Mouse (Mus musculus) brown adipose tissue, adult 24 weeks (tissue): ENCODE measurements around the gene Cd19. TPM values are rescaled to one million over a fixed set of nuclear protein-coding genes. Genes with fewer than 3 reads are reported as not detected.
A peak's percentile ranks its signal among the peaks of the same experiment; 100 is the strongest.

Experiments
- H3K27ac ChIP-seq: fragments of 200-500 bp; replicated peaks from 2 replicates; pipeline ENCODE4 v1.5.1; 2012; ENCODE audit warnings: low read depth, mild to moderate bottlenecking, low read length
- H3K4me1 ChIP-seq: fragments of 200-500 bp; 2 replicates; pipeline ENCODE4 v1.6.1; 2012; ENCODE audit warnings: low read length, mixed read lengths; ENCODE audit not compliant: control insufficient read depth, insufficient read depth, insufficient read length
- H3K4me3 ChIP-seq: fragments of 200-500 bp; 2 replicates; pipeline ENCODE4 v1.5.1; 2012; ENCODE audit warnings: low read depth, mild to moderate bottlenecking, low read length, moderate library complexity; ENCODE audit not compliant: insufficient read depth
- polyA plus RNA-seq: library from polyadenylated mRNA; stranded (reverse); fragments of >200 nt; gene quantifications from 2 replicates; pipeline ENCODE4 v1.2.4, GENCODE M21; 2012; ENCODE audit not compliant: missing spikeins, insufficient read depth, insufficient read length

Gene Cd19
- polyA plus RNA-seq, 1 experiment = 2.4 TPM

DNA sequence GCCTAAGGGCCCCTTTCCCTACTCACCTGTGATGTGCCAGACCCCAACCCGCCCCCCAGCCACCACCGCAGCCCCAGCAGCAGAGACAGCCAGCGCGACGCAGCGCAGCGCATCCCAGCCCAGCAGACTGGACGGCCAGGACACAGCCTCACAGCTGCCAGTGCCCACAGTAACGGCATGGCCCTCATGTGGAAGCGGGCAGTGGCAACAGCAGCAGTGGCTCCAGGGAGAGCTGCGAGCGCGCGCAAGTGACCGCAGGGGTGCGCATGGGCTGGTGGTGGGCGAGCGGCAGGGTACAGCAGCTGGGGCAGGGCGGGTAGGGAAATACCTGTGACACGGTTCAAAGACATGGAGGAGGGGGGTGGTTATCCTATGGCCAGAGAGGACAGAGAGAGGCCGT, 31.5 kb upstream of the Cd19 start:
- Histone ChIP-seq H3K27ac (no peak overlapping the region), H3K4me1 (no peaks in the 10 kb centered on the region), H3K4me3 (no peak overlapping the region)

DNA sequence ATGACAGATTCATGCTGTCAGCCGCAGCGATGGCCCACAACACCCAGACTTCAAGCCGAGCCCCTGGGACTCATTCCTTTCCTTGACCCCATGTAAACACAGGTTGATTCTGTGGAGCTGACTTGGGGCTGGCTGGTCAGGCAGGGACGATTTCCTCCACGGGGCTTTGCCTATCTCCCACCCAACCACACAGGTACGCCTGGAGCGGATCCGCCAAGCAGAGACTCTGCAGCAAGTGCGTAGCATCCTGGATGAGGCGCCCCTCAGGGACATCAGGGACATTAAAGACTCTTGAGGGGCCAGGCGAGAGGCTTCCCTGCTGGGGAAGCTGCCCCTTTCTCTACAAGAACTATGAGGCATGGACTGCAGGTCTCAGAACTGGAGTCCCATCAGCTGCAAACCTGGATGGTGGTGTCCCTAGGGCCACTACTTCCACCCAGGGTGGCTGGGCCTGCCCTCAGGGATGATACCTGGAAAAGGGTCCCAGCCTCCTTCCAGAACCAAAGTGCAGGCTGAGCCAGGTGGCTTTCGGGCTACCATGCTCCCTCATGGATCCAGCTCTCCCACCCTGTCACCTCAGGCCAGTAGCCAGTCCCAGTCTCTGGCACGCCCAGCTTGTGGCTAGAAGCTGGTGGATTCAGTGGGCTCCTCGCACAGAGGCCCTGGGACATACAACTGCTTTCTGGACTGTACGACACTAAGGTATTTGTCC, 30.6 kb upstream of the Cd19 start:
- Histone ChIP-seq H3K4me3 (no peak overlapping the region), H3K4me1 (no peaks in the 10 kb centered on the region), H3K27ac (no peak overlapping the region)

DNA sequence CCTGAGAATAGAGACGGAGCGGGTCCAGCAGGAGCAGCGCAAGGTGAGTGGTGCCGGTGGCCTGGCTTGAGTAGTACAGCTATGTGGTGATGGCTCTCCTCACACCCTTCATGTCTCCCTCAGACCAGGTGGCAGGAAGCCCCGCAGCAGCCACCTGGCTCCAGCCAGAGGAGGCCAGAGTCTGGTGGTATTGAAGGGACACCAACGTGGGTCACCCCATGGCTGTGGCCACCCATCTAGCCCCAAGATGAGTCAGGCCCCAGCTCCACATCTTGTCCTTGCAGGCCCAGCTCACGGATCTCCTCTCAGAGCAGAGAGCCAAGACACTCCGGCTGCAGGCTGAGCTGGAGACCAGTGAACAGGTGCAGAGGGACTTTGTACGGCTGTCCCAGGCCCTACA, 29.8 kb upstream of the Cd19 start:
- Histone ChIP-seq H3K27ac (no peak overlapping the region), H3K4me3 (no peak overlapping the region)

DNA sequence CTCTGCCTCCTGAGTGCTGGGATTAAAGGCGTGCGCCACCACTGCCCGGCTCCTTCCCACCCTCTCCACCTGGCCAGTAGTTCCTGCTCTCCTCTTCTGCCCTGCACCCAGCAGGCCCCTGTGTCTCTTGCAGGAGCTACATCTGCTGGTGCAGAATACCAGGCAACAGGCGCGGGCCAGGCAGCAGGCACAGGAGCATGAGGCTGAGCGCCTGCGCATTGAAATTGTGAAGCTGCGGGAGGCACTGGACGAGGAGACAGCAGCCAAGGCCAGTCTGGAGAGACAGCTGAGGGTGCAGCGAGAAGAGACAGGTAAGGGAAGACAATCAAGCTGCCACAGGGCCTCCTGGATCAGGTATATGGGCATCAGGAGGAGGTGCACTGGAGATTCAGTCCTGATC, 29.3 kb upstream of the Cd19 start:
- Histone ChIP-seq H3K27ac (no peak overlapping the region), H3K4me1 (no peaks in the 10 kb centered on the region), H3K4me3 (no peak overlapping the region)

More for the DNA sequence above, 29.8 kb upstream of the Cd19 start:
- no peaks in the 10 kb centered on the region for H3K4me1 ChIP-seq

DNA sequence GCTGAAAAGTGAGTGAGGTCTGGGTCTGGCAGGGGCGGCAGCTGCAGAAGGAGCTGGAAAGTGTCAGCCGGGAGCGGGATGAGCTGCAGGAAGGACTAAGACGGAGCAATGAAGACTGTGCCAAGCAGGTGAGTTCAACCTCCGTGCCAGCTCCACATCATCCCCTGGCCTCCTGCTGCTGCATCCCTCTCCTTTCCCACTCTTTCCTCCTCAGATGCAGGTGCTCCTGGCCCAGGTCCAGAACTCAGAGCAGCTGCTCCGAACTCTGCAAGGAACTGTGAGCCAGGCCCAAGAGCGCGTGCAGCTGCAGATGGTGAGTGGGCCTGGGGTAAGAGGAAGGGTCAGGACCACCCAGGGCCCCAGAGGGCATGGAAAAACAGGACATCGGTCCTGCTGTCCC, 25.4 kb upstream of the Cd19 start:
- H3K4me1 ChIP-seq = no peaks in the 10 kb centered on the region
- no peak overlapping the region for H3K27ac ChIP-seq
- H3K4me3 ChIP-seq = no peak overlapping the region

DNA sequence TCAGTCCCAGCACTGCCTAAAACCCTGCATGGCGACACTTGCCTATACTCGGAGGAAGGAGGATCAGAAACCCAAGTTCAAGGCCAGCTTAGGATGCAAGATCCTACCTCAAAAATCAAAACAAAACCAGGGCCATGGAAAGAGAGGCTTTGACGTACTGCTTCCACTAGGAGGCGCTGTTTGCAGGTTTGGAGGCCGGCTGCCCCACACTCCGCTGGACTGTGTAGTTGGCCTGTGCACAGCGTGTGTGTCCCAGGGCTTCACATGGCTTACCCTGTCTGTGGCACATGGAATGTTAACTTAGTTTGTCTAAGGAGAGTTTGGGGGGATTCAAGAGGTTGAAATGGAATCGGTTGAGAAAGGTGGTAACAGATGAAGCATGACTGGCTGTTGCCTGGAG, 22.2 kb upstream of the Cd19 start:
- H3K4me1 ChIP-seq = no peaks in the 10 kb centered on the region
- no peak overlapping the region for H3K27ac ChIP-seq
- H3K4me3 ChIP-seq = no peak overlapping the region

DNA sequence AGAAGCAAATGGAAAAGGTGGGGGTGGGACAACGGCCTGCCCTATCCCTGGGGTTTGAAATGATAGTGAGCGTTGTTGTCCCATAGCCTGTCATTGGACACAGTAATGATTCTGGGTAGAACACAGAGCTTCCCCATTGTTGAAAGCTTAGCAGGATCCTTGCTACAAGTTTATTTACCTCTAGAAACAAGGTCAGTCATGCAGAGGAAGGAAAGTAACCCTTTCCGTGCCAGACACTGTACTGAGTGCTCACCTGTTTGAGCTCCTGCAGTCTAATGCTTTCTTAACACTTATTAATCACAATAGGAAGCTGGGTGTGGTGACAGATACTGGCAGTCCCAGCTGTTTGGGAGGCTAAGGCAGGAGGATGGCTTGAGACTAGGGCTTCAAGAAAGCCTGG, 21.1 kb upstream of the Cd19 start:
- Histone ChIP-seq H3K27ac (no peak overlapping the region), H3K4me3 (no peak overlapping the region), H3K4me1 (no peaks in the 10 kb centered on the region)

DNA sequence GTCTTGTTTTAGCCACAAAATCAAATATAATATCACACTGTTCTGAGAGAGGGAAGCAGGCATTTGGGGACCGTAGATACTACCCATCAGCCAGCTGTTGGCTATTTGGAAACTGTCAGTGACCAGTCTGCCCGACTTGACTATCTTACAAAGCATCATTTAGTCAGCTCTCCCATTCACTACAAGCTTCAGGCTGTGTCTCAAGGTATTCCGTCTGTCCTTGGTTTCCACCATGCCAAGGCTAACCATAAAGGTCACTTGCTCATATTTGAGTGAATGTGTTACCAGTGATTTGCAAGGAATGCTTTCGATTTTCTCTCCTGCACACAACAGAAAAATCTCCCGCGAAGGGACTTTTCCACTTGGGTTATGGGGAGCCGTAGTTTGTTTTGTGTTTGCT, 20.0 kb upstream of the Cd19 start:
- H3K4me1 ChIP-seq = peaks cover 5% of the 10 kb centered on the region
- no peak overlapping the region for H3K4me3 ChIP-seq
- no peak overlapping the region for H3K27ac ChIP-seq

DNA sequence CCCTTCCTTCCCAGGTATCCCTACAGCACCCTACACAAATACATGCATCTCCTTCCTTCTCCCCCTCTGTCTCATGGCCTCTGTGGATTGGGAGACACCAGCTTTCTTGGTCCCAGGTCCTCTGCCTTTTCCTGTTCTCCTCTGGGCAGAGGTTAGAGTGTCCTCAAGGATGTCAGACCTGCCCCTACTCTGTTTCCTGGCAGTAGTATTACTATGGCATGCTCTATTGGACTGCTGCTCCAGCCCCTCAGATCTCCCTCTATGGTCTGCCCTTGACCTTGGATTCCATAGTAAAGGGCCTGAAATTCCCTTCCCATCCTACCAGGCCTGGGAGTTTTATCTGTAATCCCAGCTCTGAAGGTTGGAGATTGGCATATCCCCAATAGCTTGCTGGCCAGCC, 15.5 kb upstream of the Cd19 start:
- 0 out of 2 replicates have a peak overlapping the region, but pooled peaks have one; percentile 91 for H3K4me3 ChIP-seq
- H3K27ac ChIP-seq = no peak overlapping the region

DNA sequence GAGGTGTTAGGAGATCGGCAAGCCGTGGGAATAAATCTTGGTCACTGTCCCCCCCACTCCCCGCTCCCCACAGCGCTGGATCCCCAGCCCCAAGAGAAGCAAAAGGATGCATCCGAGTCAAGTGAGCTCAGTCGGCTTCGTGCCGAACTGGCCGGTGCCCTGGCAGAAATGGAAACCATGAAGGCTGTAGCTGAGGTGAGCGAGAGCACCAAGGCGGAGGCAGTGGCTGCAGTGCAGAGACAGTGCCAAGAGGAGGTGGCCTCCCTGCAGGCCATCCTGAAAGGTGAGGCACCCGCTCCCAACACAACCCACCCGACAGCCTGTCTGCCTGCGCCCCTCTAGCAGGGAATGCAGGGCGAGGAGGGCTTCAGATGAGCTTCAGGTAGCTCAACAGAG, 14.8 kb upstream of the Cd19 start:
- peak overlapping the region; percentile 91 for H3K4me3 ChIP-seq
- peaks cover 8% of the 10 kb centered on the region for H3K4me1 ChIP-seq
- H3K27ac ChIP-seq = no peak overlapping the region

More for the DNA sequence above, 15.5 kb upstream of the Cd19 start:
- H3K4me1 ChIP-seq = peaks cover 8% of the 10 kb centered on the region

DNA sequence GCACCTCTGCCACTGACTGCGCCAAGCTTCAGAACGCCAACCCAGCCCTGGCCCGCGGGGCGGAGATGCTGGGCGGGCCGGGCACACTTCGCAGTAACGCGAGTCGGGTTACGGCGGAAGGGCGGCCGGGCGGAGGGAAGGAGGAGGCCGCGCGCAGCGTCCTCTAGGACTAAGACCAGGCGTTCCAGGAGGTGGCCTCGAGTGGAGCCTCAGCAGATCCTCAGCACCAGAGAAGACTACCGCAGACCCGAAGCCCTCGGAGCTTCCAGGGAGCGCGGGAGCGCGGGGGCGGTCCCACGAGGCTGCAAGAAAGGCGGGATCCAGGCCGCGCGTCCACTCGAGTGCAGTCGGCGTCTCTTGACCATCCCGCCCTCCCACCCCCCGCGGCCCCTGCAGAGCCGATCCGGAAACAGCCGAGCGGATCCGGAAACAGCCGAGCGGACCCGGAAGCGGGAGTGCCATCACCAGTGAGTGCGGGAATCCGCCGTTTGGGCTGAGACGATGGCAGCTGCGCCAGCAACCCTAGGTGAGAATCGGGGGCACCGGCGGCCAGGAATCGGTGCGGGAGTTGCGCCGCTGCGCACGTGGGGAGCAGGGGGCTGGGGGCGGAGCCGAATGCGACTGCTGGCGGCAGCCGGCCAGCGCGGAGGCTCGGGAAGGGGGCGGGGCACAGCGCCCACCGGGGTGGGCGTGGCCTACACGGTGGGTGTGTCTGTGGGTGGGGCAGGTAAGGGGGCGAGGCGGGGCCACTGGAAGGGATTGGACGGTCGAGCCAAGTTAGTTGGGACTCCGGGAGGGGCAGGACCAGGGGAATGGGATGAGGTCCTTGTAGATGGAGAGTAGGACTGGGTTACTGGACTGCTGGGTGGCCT, 14.2 kb upstream of the Cd19 start, which contains the start of gene Rabep2:
Rabep2 (plus strand) TSS at position 129 of the 872 bp plus-strand sequence.
- peak within 1 kb of the TSS; percentile 91 for H3K4me3 ChIP-seq
- peaks cover 8% of the 10 kb centered on the region for H3K4me1 ChIP-seq
- peak within 1 kb of the TSS; percentile 83 for H3K27ac ChIP-seq

DNA sequence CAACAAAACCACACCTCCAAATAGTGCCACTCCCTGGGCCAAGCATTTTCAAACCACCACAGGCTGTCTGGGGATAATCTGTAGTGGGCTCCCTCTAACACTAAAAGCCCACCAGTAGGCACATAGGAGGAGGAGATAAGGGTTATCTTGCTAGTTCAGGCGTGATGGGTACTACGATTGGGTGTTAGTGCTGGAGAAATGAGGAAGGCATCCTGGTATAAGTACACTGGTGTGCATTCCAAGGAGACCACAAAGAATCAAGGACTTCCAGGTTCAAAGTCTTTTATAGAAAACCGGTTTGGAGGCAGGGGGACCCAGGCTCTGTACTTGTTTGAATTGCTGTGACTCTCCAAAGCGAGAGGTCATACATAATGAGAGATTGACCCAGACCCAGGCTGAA, 13.5 kb upstream of the Cd19 start:
- Histone ChIP-seq H3K4me1 (peaks cover 8% of the 10 kb centered on the region), H3K4me3 (peak overlapping the region; percentile 91), H3K27ac (peak overlapping the region; percentile 83)

DNA sequence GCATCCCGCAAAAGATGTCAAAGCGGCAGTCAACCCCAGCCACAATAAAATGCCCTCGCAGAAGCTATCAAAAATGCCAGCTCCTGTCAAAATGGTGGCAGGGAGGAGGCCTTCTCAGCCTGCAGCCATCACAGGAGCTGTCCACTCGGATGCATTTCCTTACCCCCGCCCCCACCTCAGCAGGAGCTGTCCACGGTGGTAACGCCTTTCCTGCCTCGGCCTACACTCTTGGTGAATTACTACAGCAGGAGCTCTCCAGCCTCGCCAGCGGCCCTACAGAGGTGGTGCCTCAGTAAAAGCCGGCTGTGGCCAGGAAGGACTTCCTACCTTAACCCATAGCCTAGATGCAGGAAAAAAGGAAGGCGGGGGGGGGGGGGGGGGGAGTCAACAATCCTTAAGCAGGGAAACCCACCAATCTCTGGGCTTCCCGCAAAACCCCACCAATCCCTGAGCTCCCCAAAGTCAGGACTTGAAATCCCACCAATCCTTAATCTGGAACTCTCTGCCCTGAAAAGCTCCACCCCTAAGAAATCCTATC, 12.7 kb upstream of the Cd19 start:
- Histone ChIP-seq H3K27ac (no peak overlapping the region), H3K4me3 (no peak overlapping the region), H3K4me1 (peaks cover 8% of the 10 kb centered on the region)

DNA sequence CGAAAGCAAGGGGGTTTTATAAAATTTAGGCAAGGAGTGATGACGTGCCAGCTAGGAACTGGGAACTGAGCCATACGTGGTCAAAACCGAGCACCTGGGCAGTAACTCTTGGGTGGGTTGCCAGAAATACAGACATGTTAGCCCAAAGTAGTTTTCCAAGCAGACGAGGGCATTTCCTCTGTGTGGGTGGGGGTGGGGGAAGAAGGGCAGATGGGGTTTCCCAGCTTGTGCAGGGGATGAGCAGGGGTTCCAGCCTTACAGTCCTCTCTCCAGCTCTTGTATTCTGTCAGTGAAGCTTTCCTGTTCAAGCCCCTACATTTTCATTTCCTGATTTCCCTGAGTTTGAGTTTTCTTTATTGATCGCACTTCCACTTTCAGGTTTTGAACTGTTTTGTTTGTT, 9.5 kb upstream of the Cd19 start:
- H3K27ac ChIP-seq = no peak overlapping the region
- H3K4me1 ChIP-seq = no peaks in the 10 kb centered on the region
- H3K4me3 ChIP-seq = no peak overlapping the region

DNA sequence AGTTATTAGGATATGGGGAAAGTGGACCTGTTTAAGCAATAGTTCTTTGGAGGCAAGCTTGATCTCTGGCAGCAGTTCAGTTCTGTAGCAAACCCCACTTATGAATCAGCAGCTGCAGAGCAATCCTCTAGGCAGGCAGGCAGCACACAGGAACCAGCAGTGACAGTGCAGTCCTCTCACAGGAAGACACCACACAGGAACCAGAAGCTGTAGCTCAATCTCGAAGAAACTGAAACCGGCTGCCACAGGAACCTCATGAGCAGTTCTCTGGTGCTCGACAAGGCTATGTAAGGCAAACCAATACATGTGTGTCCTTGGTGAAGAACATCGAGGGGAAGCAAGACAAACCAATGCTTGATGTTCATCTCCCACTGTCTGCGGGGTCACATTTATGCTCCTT, 7.1 kb upstream of the Cd19 start:
- Histone ChIP-seq H3K27ac (no peak overlapping the region), H3K4me3 (no peak overlapping the region), H3K4me1 (no peaks in the 10 kb centered on the region)
